Comparison of ENCODE assay signal across 9 mouse cellular contexts in the genomic region with DNA sequence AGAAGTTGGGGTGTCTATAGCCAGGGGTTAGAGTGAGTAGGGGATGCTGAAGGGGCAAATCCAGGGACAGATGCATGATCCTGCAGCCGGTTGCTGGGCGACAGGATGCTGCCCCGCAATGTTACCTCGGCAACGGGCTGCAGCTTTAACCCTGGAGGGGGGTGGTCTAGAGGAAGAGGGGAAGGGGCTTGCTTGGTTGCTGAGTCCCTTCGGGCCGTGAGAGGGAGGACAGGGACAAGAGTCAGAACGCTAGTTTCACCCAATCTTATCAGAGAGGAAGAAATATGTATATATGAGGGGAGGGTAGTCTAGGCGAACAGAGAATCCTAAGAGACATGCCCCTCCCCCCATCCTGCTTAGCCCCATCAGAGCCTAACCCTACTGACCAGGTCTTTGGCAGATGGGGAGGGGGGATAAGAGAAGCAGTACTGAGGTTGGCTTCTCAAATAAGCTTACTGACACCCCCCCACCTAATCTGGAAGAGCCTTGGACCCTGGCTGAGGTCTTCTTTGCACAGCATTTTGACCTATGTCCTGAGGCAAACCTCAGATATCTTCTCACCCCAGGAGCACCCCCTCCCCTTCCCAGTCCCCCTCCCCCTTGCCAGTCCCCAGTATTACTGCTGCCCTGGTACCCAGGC. TPM values are rescaled to one million over a fixed set of nuclear protein-coding genes. Genes with fewer than 3 reads are reported as not detected.
A peak's percentile ranks its signal among the peaks of the same experiment; 100 is the strongest.
DNase-seq lines count a peak whose midpoint lies in the region; ATAC-seq and TF ChIP-seq lines count a peak whose summit lies in the region.
"Had no signal": no experiment of that assay in that cellular context is flagged by ENCODE, and none has a peak within 500 bp of the region (broad histone marks: within the 10 kb centered on the region; RNA-seq: fewer than 3 reads in every experiment).

No protein-coding gene starts in this region.

- peaks cover 74% of the 10 kb centered on the region for H3K27me3 ChIP-seq in liver, embryonic 12.5 days (replicated peaks)
- peaks cover 39% of the 10 kb centered on the region for H3K27me3 ChIP-seq in liver, postnatal 0 days (ENCODE audit: insufficient read depth, low read length)
- peaks cover 4% of the 10 kb centered on the region; the same call in 1 of the 2 replicates for H3K27me3 ChIP-seq in forebrain, embryonic 13.5 days
- peaks cover 5% of the 10 kb centered on the region; the same call in 1 of the 2 replicates for H3K27me3 ChIP-seq in limb, embryonic 14.5 days (ENCODE audit: control insufficient read depth, insufficient read depth, low read length)
- H3K27me3 ChIP-seq in stomach, embryonic 14.5 days (ENCODE audit: control insufficient read depth, insufficient read depth, low read length) = no peaks in the 10 kb centered on the region

- ATAC-seq in liver, embryonic 12.5 days = no peak
- ATAC-seq in liver, postnatal 0 days = no peak
- no peak for ATAC-seq in forebrain, embryonic 13.5 days
- no peak for ATAC-seq in limb, embryonic 14.5 days (ENCODE audit: low FRiP score, low read depth)
- no peak for ATAC-seq in stomach, embryonic 14.5 days (ENCODE audit: insufficient number of reproducible peaks, insufficient read depth, low FRiP score, low read depth)

- H3K4me2 ChIP-seq in liver, embryonic 12.5 days = peak overlapping the region; percentile 98
- H3K4me2 ChIP-seq in liver, postnatal 0 days (ENCODE audit: low read depth, low read length) = no peak overlapping the region
- peak overlapping the region; percentile 94 for H3K4me2 ChIP-seq in forebrain, embryonic 13.5 days
- H3K4me2 ChIP-seq in limb, embryonic 14.5 days (replicated peaks; ENCODE audit: low read depth, low read length, severe bottlenecking) = peak overlapping the region; percentile 95
- peak overlapping the region; percentile 63 for H3K4me2 ChIP-seq in stomach, embryonic 14.5 days (replicated peaks; ENCODE audit: low read depth, low read length)

- TF ChIP-seq POLR2A in limb, embryonic 14.5 days (IDR thresholded peaks at IDR 0.05; ENCODE audit: borderline replicate concordance, extremely low read depth, insufficient read depth, insufficient read length) = no peak

- TF ChIP-seq EP300 in liver, postnatal 0 days (IDR thresholded peaks at IDR 0.05; ENCODE audit: low read depth) = no peak

- H3K36me3 ChIP-seq in liver, embryonic 12.5 days = 0 out of 2 replicates have a peak, but pooled peaks cover 8% of the 10 kb centered on the region
- 0 out of 2 replicates have a peak, but pooled peaks cover 4% of the 10 kb centered on the region for H3K36me3 ChIP-seq in liver, postnatal 0 days (replicated peaks; ENCODE audit: insufficient read depth, low read length)
- H3K36me3 ChIP-seq in forebrain, embryonic 13.5 days (ENCODE audit: poor library complexity, severe bottlenecking) = peaks cover 33% of the 10 kb centered on the region
- H3K36me3 ChIP-seq in limb, embryonic 14.5 days (ENCODE audit: control insufficient read depth, insufficient read depth, low read length) = peaks cover 33% of the 10 kb centered on the region
- peaks cover 17% of the 10 kb centered on the region; the same call in 1 of the 2 replicates for H3K36me3 ChIP-seq in stomach, embryonic 14.5 days (ENCODE audit: control insufficient read depth, insufficient read depth, low read length)

- DNase-seq in liver, postnatal 0 days = no peak
- peak; percentile 7 for DNase-seq in limb, embryonic 14.5 days (ENCODE audit: low spot score)
- DNase-seq in ovary, postnatal 36 days (ENCODE audit: low spot score) = no peak
- no peak for DNase-seq in layer of hippocampus, postnatal 25 days (ENCODE audit: extremely low spot score in 1 of 2, low spot score in 1 of 2)
- no peak for DNase-seq in ovary, postnatal 10 days (ENCODE audit: low spot score)
- DNase-seq: kidney, adult 2 months had no signal

- 15% methylated on average over 9 of the region's 9 CpGs for WGBS in liver, embryonic 12.5 days (ENCODE audit: insufficient replicate concordance)
- 28% methylated on average over 9 of the region's 9 CpGs for WGBS in liver, postnatal 0 days (ENCODE audit: insufficient replicate concordance)
- WGBS in forebrain, embryonic 13.5 days = 0% methylated on average over 9 of the region's 9 CpGs
- WGBS in limb, embryonic 14.5 days = 14% methylated on average over 9 of the region's 9 CpGs
- 18% methylated on average over 9 of the region's 9 CpGs for WGBS in stomach, embryonic 14.5 days

- H3K27ac ChIP-seq in liver, embryonic 12.5 days = no peak overlapping the region
- H3K27ac ChIP-seq in liver, postnatal 0 days (ENCODE audit: low read depth) = no peak overlapping the region
- H3K27ac ChIP-seq in forebrain, embryonic 13.5 days = peak overlapping the region; percentile 96
- no peak overlapping the region for H3K27ac ChIP-seq in limb, embryonic 14.5 days (replicated peaks; ENCODE audit: low read depth, low read length)
- no peak overlapping the region for H3K27ac ChIP-seq in stomach, embryonic 14.5 days (ENCODE audit: low read length)

- H3K4me1 ChIP-seq in liver, embryonic 12.5 days = peaks cover 70% of the 10 kb centered on the region
- peaks cover 46% of the 10 kb centered on the region for H3K4me1 ChIP-seq in liver, postnatal 0 days (ENCODE audit: insufficient read depth)
- H3K4me1 ChIP-seq in forebrain, embryonic 13.5 days = peaks cover 49% of the 10 kb centered on the region
- peaks cover 37% of the 10 kb centered on the region for H3K4me1 ChIP-seq in limb, embryonic 14.5 days (ENCODE audit: control insufficient read depth, insufficient read depth, low read length)
- peaks cover 28% of the 10 kb centered on the region for H3K4me1 ChIP-seq in stomach, embryonic 14.5 days (ENCODE audit: control insufficient read depth, insufficient read depth, low read length)

- H3K4me3 ChIP-seq in liver, embryonic 12.5 days = 0 out of 2 replicates have a peak overlapping the region, but pooled peaks have one; percentile 2
- H3K4me3 ChIP-seq in liver, postnatal 0 days (ENCODE audit: low read depth, low read length) = no peak overlapping the region
- peak overlapping the region; percentile 94 for H3K4me3 ChIP-seq in forebrain, embryonic 13.5 days
- H3K4me3 ChIP-seq in limb, embryonic 14.5 days (replicated peaks; ENCODE audit: low read length) = peak overlapping the region; percentile 73
- peak overlapping the region; percentile 74 for H3K4me3 ChIP-seq in stomach, embryonic 14.5 days (ENCODE audit: low read depth, low read length)

- H3K9me3 ChIP-seq in liver, embryonic 12.5 days (replicated peaks) = no peaks in the 10 kb centered on the region
- H3K9me3 ChIP-seq in liver, postnatal 0 days (ENCODE audit: low read length) = no peaks in the 10 kb centered on the region
- no peaks in the 10 kb centered on the region for H3K9me3 ChIP-seq in forebrain, embryonic 13.5 days (replicated peaks)
- H3K9me3 ChIP-seq in limb, embryonic 14.5 days (ENCODE audit: control insufficient read depth, low read length) = no peaks in the 10 kb centered on the region
- no peaks in the 10 kb centered on the region for H3K9me3 ChIP-seq in stomach, embryonic 14.5 days (ENCODE audit: control insufficient read depth, low read depth, low read length)

- TF ChIP-seq CTCF in liver, postnatal 0 days (IDR thresholded peaks at IDR 0.05; ENCODE audit: low read depth) = no peak

- H3K9ac ChIP-seq in liver, embryonic 12.5 days = no peak overlapping the region
- H3K9ac ChIP-seq in liver, postnatal 0 days (replicated peaks) = no peak overlapping the region
- H3K9ac ChIP-seq in forebrain, embryonic 13.5 days = peak overlapping the region; percentile 96
- peak overlapping the region; percentile 71; the same call in 1 of the 2 replicates for H3K9ac ChIP-seq in limb, embryonic 14.5 days (ENCODE audit: low read depth, low read length, severe bottlenecking)
- H3K9ac ChIP-seq in stomach, embryonic 14.5 days (replicated peaks; ENCODE audit: low read depth, low read length) = no peak overlapping the region

RNA-seq across cellular contexts. Expression of a gene that starts 2.1 kb away (rescaled TPM):
- 1.3 and 1.4 TPM in 2 replicates for polyA plus RNA-seq in liver, embryonic 12.5 days (2016; fragmentation: Nextera tagmentation; extraction: Ambion mirVana)
- 0.60 and 0.75 TPM in 2 replicates for polyA plus RNA-seq in liver, postnatal 0 days (2015; fragmentation: Nextera tagmentation; extraction: Ambion mirVana)
- polyA plus RNA-seq in forebrain, embryonic 13.5 days (2015; fragmentation: Nextera tagmentation; extraction: Ambion mirVana) = 16.6 and 17.0 TPM in 2 replicates
- polyA plus RNA-seq in limb, embryonic 14.5 days (2012; rRNA removed) = 96.0 and 123 TPM in 2 replicates
- 11.1 and 13.4 TPM in 2 replicates for polyA plus RNA-seq in limb, embryonic 14.5 days (2014; fragmentation: Nextera tagmentation; extraction: Ambion mirVana)
- 10.6 and 11.9 TPM in 2 replicates for polyA plus RNA-seq in stomach, embryonic 14.5 days (2014; fragmentation: Nextera tagmentation; extraction: Ambion mirVana)
- total RNA-seq in layer of hippocampus, postnatal 25 days (2021) = 100 to 1,000 TPM; 192 to 219 TPM

RNA-seq across cellular contexts. Expression of a gene that starts 2.9 kb away (rescaled TPM):
- polyA plus RNA-seq in liver, embryonic 12.5 days (2016; fragmentation: Nextera tagmentation; extraction: Ambion mirVana) = 330 and 338 TPM in 2 replicates
- 412 and 418 TPM in 2 replicates for polyA plus RNA-seq in liver, postnatal 0 days (2015; fragmentation: Nextera tagmentation; extraction: Ambion mirVana)
- 340 and 360 TPM in 2 replicates for polyA plus RNA-seq in forebrain, embryonic 13.5 days (2015; fragmentation: Nextera tagmentation; extraction: Ambion mirVana)
- 240 and 292 TPM in 2 replicates for polyA plus RNA-seq in limb, embryonic 14.5 days (2012; rRNA removed)
- polyA plus RNA-seq in limb, embryonic 14.5 days (2014; fragmentation: Nextera tagmentation; extraction: Ambion mirVana) = 368 and 382 TPM in 2 replicates
- 433 and 495 TPM in 2 replicates for polyA plus RNA-seq in stomach, embryonic 14.5 days (2014; fragmentation: Nextera tagmentation; extraction: Ambion mirVana)
- total RNA-seq in layer of hippocampus, postnatal 25 days (2021) = 100 to 1,000 TPM; 112 to 135 TPM

RNA-seq across cellular contexts. Expression of a gene that starts 10.7 kb away (rescaled TPM):
- polyA plus RNA-seq in liver, embryonic 12.5 days (2016; fragmentation: Nextera tagmentation; extraction: Ambion mirVana) = 37.0 and 37.7 TPM in 2 replicates
- 20.8 and 23.1 TPM in 2 replicates for polyA plus RNA-seq in liver, postnatal 0 days (2015; fragmentation: Nextera tagmentation; extraction: Ambion mirVana)
- 44.1 and 45.4 TPM in 2 replicates for polyA plus RNA-seq in forebrain, embryonic 13.5 days (2015; fragmentation: Nextera tagmentation; extraction: Ambion mirVana)
- polyA plus RNA-seq in limb, embryonic 14.5 days (2012; rRNA removed) = 190 and 214 TPM in 2 replicates
- 137 and 140 TPM in 2 replicates for polyA plus RNA-seq in limb, embryonic 14.5 days (2014; fragmentation: Nextera tagmentation; extraction: Ambion mirVana)
- polyA plus RNA-seq in stomach, embryonic 14.5 days (2014; fragmentation: Nextera tagmentation; extraction: Ambion mirVana) = 102 and 110 TPM in 2 replicates
- 10 to 100 TPM; 16.5 to 19.0 TPM for total RNA-seq in layer of hippocampus, postnatal 25 days (2021)

RNA-seq across cellular contexts. Expression of a gene that starts 13.5 kb away (rescaled TPM):
- polyA plus RNA-seq in liver, embryonic 12.5 days (2016; fragmentation: Nextera tagmentation; extraction: Ambion mirVana) = not detected in 2 replicates
- polyA plus RNA-seq in liver, postnatal 0 days (2015; fragmentation: Nextera tagmentation; extraction: Ambion mirVana) = not detected in 2 replicates
- 0.37 and 0.52 TPM in 2 replicates for polyA plus RNA-seq in forebrain, embryonic 13.5 days (2015; fragmentation: Nextera tagmentation; extraction: Ambion mirVana)
- polyA plus RNA-seq in limb, embryonic 14.5 days (2012; rRNA removed) = 0.65 and 0.79 TPM in 2 replicates
- 0.18 TPM in 1 of 2 replicates, not detected in the other for polyA plus RNA-seq in limb, embryonic 14.5 days (2014; fragmentation: Nextera tagmentation; extraction: Ambion mirVana)
- 0.41 TPM in 1 of 2 replicates, not detected in the other for polyA plus RNA-seq in stomach, embryonic 14.5 days (2014; fragmentation: Nextera tagmentation; extraction: Ambion mirVana)
- under 1 TPM; 0.34 to 0.73 TPM for total RNA-seq in layer of hippocampus, postnatal 25 days (2021)

RNA-seq across cellular contexts. Expression of a gene that starts 17.2 kb away (rescaled TPM):
- not detected in 2 replicates for polyA plus RNA-seq in liver, embryonic 12.5 days (2016; fragmentation: Nextera tagmentation; extraction: Ambion mirVana)
- not detected in 2 replicates for polyA plus RNA-seq in liver, postnatal 0 days (2015; fragmentation: Nextera tagmentation; extraction: Ambion mirVana)
- not detected in 2 replicates for polyA plus RNA-seq in forebrain, embryonic 13.5 days (2015; fragmentation: Nextera tagmentation; extraction: Ambion mirVana)
- not detected in 2 replicates for polyA plus RNA-seq in limb, embryonic 14.5 days (2012; rRNA removed)
- polyA plus RNA-seq in limb, embryonic 14.5 days (2014; fragmentation: Nextera tagmentation; extraction: Ambion mirVana) = not detected in 2 replicates
- polyA plus RNA-seq in stomach, embryonic 14.5 days (2014; fragmentation: Nextera tagmentation; extraction: Ambion mirVana) = not detected in 2 replicates
- not detected for total RNA-seq in layer of hippocampus, postnatal 25 days (2021)

Comparison
In these comparisons a context has a peak if more than half of its experiments do, and no peak if none do; other contexts are left out.
1. H3K9ac ChIP-seq: peak in forebrain, embryonic 13.5 days (single experiment) and limb, embryonic 14.5 days (single experiment); none in liver, embryonic 12.5 days (single experiment), liver, postnatal 0 days (single experiment) and stomach, embryonic 14.5 days (single experiment).